Mouse (Mus musculus) megakaryocyte, embryonic 14.5 days (primary cell): ENCODE measurements around the gene Tmem45a.

Experiments
- FLI1 ChIP-seq: IDR thresholded peaks from 2 replicates; pipeline ENCODE4 v1.6.1; 2012; ENCODE audit warnings: low read length, inconsistent platforms, mixed read lengths
- GATA1 ChIP-seq: IDR thresholded peaks from 3 replicates; pipeline ENCODE4 v1.6.1; 2012; ENCODE audit warnings: mixed read lengths, low read length, inconsistent platforms, borderline replicate concordance

GRCm38 (mm10) chr16:56868361-56868760 is 17.6 kb downstream of the Tmem45a start:
- TF ChIP-seq GATA1, result no peak
- no peak for TF ChIP-seq FLI1
